Mouse (Mus musculus): Measurements from ENCODE around the gene Ube4b.

Gene Ube4b

DNA sequence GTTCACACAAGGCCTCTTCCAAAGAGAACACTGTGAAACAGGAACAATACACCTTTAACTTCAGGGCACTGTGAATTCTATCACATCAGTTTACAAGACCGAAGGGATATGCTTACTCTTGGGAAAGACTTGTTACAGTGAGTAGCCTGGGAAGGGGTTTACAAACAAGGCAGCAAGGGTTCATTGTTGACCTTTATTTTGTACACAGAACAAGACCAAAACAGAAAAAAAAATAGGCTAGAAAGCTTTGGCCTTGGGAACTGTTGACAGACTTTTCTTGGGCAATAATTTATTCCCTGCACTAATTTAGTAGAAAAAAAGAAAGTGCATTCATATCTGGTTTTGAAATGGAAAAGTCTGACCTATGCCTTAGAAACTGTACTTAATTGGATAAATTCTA, 122.1 kb downstream of the Ube4b start:
- no peak for DNase-seq (ENCODE audit: low read depth)

DNA sequence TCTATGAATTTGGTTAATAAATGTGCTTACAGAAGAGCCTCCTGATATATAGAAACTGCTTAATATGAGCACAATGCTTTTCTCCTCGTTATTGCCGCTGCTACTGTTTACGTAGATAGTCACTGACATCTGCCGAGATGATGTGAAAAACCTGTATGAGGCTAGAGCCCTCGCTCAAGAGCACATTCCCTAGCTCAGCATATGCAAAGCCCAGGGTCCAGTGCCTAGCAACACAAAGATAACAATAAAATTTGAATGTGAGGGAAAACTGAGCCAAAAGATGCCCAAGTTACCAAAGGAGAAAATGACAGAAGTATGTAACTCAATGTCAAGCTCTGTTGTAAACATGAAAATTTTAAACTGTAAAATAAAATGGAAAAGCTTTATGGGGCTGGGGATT, 123.0 kb downstream of the Ube4b start:
- no peak for DNase-seq (ENCODE audit: low read depth)

DNA sequence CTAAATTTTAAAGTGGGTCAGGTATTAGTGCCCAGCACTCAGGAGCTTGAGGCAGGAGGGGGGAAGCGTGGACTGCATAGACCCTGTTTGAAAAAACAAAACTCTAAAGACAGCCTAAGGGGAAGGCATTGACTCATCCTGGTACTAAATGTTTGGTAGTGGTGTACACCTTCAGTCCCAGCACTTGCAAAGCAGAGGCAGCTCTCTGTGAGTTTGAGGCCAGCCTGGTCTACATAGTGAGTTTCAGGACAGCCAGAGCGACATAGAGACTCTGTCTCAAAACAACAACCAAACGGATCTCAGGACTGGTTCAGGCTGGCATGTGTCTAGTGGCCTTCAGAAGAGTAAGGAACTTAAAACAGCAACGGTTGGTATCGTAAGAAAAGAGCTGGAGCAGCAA, 123.8 kb downstream of the Ube4b start:
- no peak for DNase-seq (ENCODE audit: low read depth)

DNA sequence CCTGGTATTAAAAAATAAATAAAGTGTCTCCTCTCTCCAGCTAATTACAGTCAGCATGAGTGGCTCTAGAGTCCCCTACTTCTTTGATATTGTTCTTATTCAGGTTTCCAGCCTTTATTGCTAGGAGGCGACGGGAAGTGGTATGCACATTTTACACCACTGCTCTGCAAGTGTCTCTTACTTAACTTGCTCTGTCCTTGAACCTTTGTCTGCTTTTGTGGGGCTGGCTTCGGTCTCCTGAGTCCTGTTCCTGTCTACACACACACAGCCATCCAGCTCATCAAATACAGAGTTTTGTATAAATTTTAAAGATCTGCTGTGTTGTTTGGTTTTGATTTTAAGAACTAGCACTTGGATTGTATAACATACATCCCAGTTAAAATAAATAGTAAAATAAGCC, 124.4 kb downstream of the Ube4b start:
- no peak for DNase-seq (ENCODE audit: low read depth)

DNA sequence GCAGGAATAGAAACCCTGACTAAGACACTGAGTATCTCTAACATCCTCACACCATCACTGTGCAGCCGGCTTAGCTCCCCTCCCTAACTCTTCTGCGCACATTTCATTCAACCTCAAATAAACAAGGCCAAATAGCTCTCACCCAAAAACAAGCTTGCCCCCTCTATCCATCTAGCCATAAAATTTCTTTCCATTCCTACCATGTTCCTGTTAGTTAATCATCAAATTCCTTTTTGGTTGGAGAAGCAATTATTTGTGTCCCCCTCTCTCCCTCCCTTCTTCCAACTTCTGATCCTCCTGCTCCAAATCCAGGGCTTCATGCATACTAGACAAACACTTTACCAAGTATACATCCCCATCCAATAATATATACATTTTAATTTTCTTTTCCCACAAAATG, 130.0 kb downstream of the Ube4b start:
- DNase-seq (ENCODE audit: low read depth) = no peak

DNA sequence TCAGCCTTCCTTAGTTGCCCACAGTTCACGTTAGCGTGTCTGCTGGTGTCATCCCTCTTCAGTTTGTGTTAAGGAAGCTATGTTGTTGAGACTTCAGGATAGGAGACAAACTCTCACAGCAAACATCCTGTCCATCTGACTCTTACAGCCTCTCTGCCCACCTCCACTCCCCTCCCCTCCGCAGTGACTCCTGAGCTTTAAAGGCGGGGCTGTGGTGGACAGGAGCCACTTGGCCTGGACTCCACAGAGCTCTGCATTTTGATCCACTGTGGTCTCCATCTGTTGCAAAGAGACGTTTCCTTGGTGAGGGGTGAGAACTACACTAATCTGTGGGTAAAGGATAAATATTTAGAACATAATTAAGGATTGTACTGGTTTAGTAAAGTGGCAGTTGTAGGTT, 133.6 kb downstream of the Ube4b start:
- DNase-seq (ENCODE audit: low read depth) = no peak

DNA sequence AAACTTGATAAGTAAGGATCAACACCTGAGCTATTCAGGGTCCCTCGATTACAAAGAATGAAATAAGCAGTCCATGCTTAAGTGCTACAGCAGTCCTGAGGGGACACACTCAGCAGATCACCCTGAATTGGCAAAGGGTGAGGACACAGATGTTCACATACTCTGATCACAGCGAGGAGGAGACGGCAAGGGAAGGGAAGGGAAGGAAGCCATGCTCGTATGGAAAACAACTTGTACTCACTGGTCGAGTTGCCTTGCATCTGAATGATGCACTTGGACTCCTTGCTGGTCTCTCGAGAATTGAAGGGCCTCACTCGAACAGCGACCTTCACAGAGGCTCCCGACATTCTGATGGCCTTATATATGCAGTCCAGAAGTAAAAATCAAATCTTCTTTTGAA, 135.5 kb downstream of the Ube4b start:
- DNase-seq (ENCODE audit: low read depth) = no peak

DNA sequence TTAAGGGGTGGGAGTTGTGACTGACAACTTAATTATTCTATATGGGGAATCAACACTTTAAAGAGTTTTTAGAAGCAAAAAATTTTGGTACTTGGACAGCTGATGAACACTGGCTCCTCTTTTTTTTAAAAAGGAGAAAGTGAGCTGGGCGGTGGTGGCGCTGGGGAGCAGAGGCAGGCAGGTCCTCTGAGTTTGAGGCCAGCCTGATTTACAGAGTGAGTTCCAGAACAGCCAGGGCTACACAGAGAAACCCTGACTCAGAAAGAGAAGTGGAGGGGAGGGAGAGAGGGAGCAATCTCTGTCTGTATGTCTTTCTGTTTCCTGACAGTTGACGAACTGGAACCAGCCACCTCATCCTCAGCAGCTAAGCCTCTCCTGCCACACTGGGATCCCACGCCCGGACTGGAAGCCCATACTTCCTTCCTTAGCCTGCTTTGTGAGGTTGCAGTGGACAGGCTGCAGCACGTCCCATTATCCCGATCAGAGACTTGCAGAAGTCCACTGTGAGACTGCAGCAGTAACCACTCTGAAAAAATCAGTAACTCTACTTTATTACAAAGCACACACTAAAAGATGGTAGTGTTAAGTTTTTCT, 136.3 kb downstream of the Ube4b start:
- DNase-seq (ENCODE audit: low read depth) = no peak

DNA sequence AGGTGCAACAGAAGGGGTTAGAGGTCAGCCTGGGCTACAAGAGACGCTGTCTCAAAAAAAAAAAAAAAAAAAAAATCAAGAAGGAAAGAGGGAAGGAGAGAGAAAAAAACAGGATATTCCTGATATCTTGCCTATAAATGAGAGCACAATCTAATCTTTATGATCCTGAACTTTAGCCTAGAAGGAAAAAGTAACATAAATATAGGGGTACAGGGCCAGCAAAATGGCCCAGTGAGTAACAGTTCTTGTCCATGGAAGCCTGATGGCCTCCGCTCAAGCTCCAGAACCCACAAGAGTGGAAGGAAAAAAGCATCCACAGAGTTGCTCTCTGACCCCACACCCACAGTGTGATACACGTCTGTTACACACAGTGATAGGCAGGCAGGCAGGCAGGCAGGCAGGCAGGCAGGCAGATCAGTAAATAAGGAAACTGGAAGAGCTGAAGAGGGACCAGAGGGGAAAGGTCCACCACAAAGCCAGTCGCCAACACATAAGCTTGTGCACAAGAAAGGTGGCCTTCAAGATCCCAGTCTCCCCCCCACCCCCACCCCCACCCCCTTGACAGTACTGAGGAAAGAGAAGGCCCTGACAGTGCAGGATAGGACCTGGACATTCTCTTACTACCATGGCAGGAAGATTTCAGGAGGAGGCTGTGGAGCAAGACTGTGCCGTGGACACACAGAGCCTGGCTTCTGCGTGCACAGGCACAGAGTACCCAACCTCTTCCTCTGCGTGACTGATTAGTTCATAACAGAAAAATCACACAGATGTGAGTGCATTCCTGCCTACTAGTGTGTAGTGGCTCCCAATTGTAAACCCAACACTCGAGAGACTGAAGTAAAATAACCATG, 140.0 kb downstream of the Ube4b start:
- no peak for DNase-seq (ENCODE audit: low read depth)

DNA sequence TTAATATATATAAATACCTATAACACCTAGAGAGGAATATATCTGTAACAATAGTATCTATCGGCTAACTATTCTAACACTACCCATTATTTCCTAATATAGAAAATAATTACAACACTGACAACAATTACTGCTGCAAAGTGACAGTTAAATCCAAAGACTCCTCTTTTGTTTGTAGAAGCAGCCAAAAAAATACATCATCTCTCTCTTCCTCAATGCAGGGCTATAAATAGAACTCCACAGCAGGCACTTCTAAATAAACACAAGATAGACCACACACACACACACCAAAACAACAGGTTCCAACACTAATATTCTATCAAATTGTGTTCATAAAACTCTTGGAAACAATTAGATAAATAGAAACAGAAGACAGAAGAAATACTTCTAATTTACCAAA, 140.9 kb downstream of the Ube4b start:
- no peak for DNase-seq (ENCODE audit: low read depth)

DNA sequence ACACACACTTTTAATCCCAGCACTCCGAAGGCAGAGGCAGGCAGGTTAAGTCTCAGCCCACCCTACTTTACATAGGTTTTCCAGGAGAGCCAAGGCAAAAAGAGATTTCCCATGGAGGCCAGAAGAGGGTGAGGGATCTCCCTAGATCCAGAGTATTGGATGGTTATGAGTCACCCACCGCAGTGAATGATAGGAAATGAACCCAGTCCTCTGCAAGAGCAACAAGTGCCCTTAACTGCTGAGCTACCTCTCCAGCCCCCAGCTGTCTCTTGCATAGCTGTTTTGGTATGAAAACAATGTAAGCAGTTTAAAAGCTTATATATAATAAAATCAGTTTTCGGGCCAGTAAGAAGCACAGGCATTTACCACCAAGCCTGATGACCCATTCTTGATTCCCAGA, 143.5 kb downstream of the Ube4b start:
- no peak for DNase-seq (ENCODE audit: low read depth)

DNA sequence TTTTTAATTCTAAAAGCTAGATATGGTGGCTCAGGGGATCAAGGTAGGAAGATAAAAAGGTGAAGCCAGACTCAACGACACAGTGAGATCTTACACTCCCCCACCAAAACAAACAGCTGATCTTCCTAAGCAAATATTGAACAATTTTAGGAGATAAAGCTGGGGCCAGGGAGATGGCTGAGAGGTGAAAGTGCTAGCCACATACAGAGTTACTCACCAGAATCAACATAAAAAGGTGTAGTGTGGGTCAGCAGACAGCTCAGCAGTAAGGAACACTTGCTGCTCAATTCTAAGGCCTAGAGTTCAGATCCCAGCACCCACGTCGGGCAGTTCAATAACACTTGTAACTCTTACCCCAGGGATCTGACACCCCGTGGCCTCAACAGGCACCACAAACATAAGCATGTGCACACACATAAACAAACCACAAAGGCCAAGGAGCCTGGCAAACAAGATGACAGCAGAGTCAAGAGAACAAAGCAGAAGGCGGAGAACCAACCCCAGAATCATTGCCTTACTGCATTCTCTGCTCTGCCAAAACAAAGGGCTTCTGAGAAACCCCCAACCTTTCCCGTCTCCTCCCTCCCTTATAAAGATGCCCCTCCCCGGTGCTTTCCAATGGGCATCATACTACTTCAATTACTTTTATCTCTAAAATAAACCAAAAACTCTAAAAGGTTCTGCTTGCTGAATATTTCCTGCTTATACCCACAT, 144.4 kb downstream of the Ube4b start:
- DNase-seq (ENCODE audit: low read depth) = peak; percentile 45

Measured in induced T-regulatory cell, adult 2 months (primary cell).